Mouse (Mus musculus): Measurements from ENCODE around the gene Igf1r.

GRCm38 (mm10) chr7:67917753-67918152 lies 34.9 kb upstream of the Igf1r start:
- TF ChIP-seq POLR2A (IDR thresholded peaks at IDR 0.05; ENCODE audit: extremely low read depth, insufficient read depth, low read length), result no peak
- TF ChIP-seq CTCF (IDR thresholded peaks at IDR 0.05; ENCODE audit: extremely low read depth, insufficient read depth, low read length), result no peak

Data from cortical plate, adult 2 months (tissue).